Comparison of ENCODE assay signal across 26 mouse cellular contexts in the genomic region with DNA sequence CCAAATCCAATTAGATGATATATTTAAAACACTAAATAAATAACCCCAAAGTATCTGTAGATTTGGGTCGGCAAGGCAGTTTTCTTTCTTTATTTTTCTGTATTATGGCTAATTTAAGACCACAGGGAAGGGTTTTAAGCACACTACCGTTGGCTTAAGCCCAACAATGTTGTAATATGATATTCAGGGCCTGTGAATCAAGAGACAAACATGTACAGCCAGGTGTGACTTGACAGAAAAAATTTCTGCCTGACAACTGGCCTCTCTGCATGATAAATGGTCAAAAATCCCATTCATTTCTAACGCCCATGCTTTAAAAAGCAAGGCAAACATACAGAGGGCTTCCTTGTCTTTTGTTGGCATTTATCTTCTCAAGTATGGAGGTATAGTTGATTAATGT.
DNase-seq lines count a peak whose midpoint lies in the region; ATAC-seq and TF ChIP-seq lines count a peak whose summit lies in the region.
"Had no signal": no experiment of that assay in that cellular context is flagged by ENCODE, and none has a peak within 500 bp of the region (broad histone marks: within the 10 kb centered on the region; RNA-seq: fewer than 3 reads in every experiment).

No protein-coding gene starts in this region.

- ATAC-seq in embryonic facial prominence, embryonic 14.5 days (ENCODE audit: low read depth), result no peak
- ATAC-seq in heart, embryonic 13.5 days (ENCODE audit: extremely low read depth, insufficient number of reproducible peaks, low FRiP score, low TSS enrichment), result no peak
- ATAC-seq: forebrain, embryonic 14.5 days; hindbrain, postnatal 0 days; intestine, embryonic 16.5 days; Patski had no signal

- DNase-seq in embryonic facial prominence, embryonic 14.5 days (ENCODE audit: low spot score), result peak; percentile 67
- DNase-seq in embryonic facial prominence, embryonic 10.5 days (ENCODE audit: low spot score), result no peak
- no peak for DNase-seq in heart, adult 2 months
- DNase-seq in 3T3-L1 (ENCODE audit: low read depth, low spot score), result peak; percentile 79
- DNase-seq in heart, postnatal 10 days, result peak; percentile 33 to 50
- DNase-seq in thymus, postnatal 25 days, result no peak
- DNase-seq: adrenal gland, postnatal 10 days; cerebellum, adult 8-10 months; cerebellum, postnatal 25 days; gastrocnemius, postnatal 25 days; kidney, adult 8-10 months; kidney, postnatal 4 days; liver; midbrain, embryonic 14.5 days; retina, postnatal 1 day; right cerebral cortex, postnatal 14 days had no signal

- no peaks in the 10 kb centered on the region for H3K27me3 ChIP-seq in embryonic facial prominence, embryonic 14.5 days (replicated peaks; ENCODE audit: control insufficient read depth, insufficient read depth, low read length)
- H3K27me3 ChIP-seq in embryonic facial prominence, embryonic 10.5 days (replicated peaks; ENCODE audit: low read depth, poor library complexity, severe bottlenecking), result 0 out of 2 replicates have a peak, but pooled peaks cover 4% of the 10 kb centered on the region
- no peaks in the 10 kb centered on the region for H3K27me3 ChIP-seq in heart, embryonic 13.5 days (replicated peaks)
- H3K27me3 ChIP-seq in heart, adult 2 months (ENCODE audit: control insufficient read depth, insufficient read depth, low read length), result no peaks in the 10 kb centered on the region
- H3K27me3 ChIP-seq: hindbrain, embryonic 12.5 days; Patski had no signal

- TF ChIP-seq POLR2A in heart, adult 2 months (IDR thresholded peaks at IDR 0.05; ENCODE audit: insufficient read depth, low read depth, low read length), result no peak

- no peaks in the 10 kb centered on the region for H3K9me3 ChIP-seq in embryonic facial prominence, embryonic 14.5 days (ENCODE audit: control insufficient read depth, low read length)
- H3K9me3 ChIP-seq in embryonic facial prominence, embryonic 10.5 days, result no peaks in the 10 kb centered on the region
- H3K9me3 ChIP-seq in heart, embryonic 13.5 days, result no peaks in the 10 kb centered on the region
- H3K9me3 ChIP-seq: G1E; hindbrain, embryonic 12.5 days had no signal

- 30% methylated on average over 3 of the region's 3 CpGs for WGBS in embryonic facial prominence, embryonic 14.5 days
- 65% methylated on average over 3 of the region's 3 CpGs for WGBS in embryonic facial prominence, embryonic 10.5 days
- WGBS in heart, embryonic 13.5 days, result 21% methylated on average over 3 of the region's 3 CpGs
- WGBS in heart, adult 2 months, result 37% methylated on average over 3 of the region's 3 CpGs

- intact Hi-C loops in heart, adult 2 months (cut with DNase I), result no loop called here
- intact Hi-C loops in heart, postnatal 10 days (cut with DNase I), result no loop called here

- no peaks in the 10 kb centered on the region for H3K79me2 ChIP-seq in heart, adult 2 months (replicated peaks; ENCODE audit: control insufficient read depth, insufficient read depth, low read length)

- H3K4me3 ChIP-seq in embryonic facial prominence, embryonic 14.5 days (ENCODE audit: low read depth, low read length), result no peak overlapping the region
- no peak overlapping the region for H3K4me3 ChIP-seq in embryonic facial prominence, embryonic 10.5 days
- no peak overlapping the region for H3K4me3 ChIP-seq in heart, embryonic 13.5 days
- H3K4me3 ChIP-seq in heart, adult 2 months, result no peak overlapping the region
- H3K4me3 ChIP-seq: hindbrain, embryonic 12.5 days had no signal

- no peak overlapping the region for H3K27ac ChIP-seq in embryonic facial prominence, embryonic 14.5 days (replicated peaks; ENCODE audit: low read depth, low read length)
- H3K27ac ChIP-seq in embryonic facial prominence, embryonic 10.5 days (replicated peaks), result no peak overlapping the region
- peak overlapping the region; percentile 76 for H3K27ac ChIP-seq in heart, embryonic 13.5 days (replicated peaks)
- H3K27ac ChIP-seq in heart, adult 2 months, result no peak overlapping the region
- H3K27ac ChIP-seq: hindbrain, embryonic 12.5 days; hindbrain, postnatal 0 days; kidney, postnatal 0 days; liver, embryonic 14.5 days; macrophage had no signal

- H3K36me3 ChIP-seq in embryonic facial prominence, embryonic 14.5 days (ENCODE audit: control insufficient read depth, insufficient read depth, low read length), result no peaks in the 10 kb centered on the region
- H3K36me3 ChIP-seq in embryonic facial prominence, embryonic 10.5 days (replicated peaks), result no peaks in the 10 kb centered on the region
- no peaks in the 10 kb centered on the region for H3K36me3 ChIP-seq in heart, embryonic 13.5 days
- no peaks in the 10 kb centered on the region for H3K36me3 ChIP-seq in heart, adult 2 months (ENCODE audit: control insufficient read depth, insufficient read depth, low read length)
- H3K36me3 ChIP-seq: G1E; hindbrain, embryonic 12.5 days had no signal

- TF ChIP-seq CTCF in heart, adult 2 months (IDR thresholded peaks at IDR 0.05), result no peak

- no peaks in the 10 kb centered on the region for H3K4me1 ChIP-seq in embryonic facial prominence, embryonic 14.5 days (ENCODE audit: control insufficient read depth, insufficient read depth, low read length)
- no peaks in the 10 kb centered on the region for H3K4me1 ChIP-seq in embryonic facial prominence, embryonic 10.5 days
- peaks cover 49% of the 10 kb centered on the region for H3K4me1 ChIP-seq in heart, embryonic 13.5 days
- no peaks in the 10 kb centered on the region for H3K4me1 ChIP-seq in heart, adult 2 months (ENCODE audit: control insufficient read depth, insufficient read depth, low read length)
- H3K4me1 ChIP-seq: hindbrain, embryonic 12.5 days had no signal

- no peak overlapping the region for H3K9ac ChIP-seq in embryonic facial prominence, embryonic 14.5 days (ENCODE audit: low read depth, low read length)
- no peak overlapping the region for H3K9ac ChIP-seq in heart, embryonic 13.5 days
- H3K9ac ChIP-seq in heart, adult 2 months (ENCODE audit: low read depth, low read length), result no peak overlapping the region
- H3K9ac ChIP-seq: hindbrain, embryonic 12.5 days; liver, embryonic 14.5 days had no signal

- TF ChIP-seq EP300 in heart, adult 2 months (IDR thresholded peaks at IDR 0.05; ENCODE audit: insufficient read depth, low read depth, low read length), result no peak

- H3K4me2 ChIP-seq in embryonic facial prominence, embryonic 14.5 days (ENCODE audit: low read depth, low read length), result no peak overlapping the region
- H3K4me2 ChIP-seq in heart, embryonic 13.5 days, result no peak overlapping the region
- H3K4me2 ChIP-seq: hindbrain, embryonic 12.5 days had no signal

Comparison
In these comparisons a context has a peak if more than half of its experiments do, and no peak if none do; other contexts are left out.
1. DNase-seq: peak in embryonic facial prominence, embryonic 14.5 days (single experiment), 3T3-L1 (single experiment) and heart, postnatal 10 days (2 of 2); none in embryonic facial prominence, embryonic 10.5 days (single experiment), heart, adult 2 months (0 of 2) and thymus, postnatal 25 days (single experiment).